Mouse (Mus musculus) frontal cortex, postnatal 10 days (tissue): ENCODE measurements at regions not wholly inside any gene's neighbourhood (a gene's known extent, or its start where the extent isn't known, plus 50 kb on each side); places are given as distances from the start of the nearest gene placed in this dataset.
A peak's percentile ranks its signal among the peaks of the same experiment; 100 is the strongest.
"Not testable (repeated sequence)": the region's sequence is repeated elsewhere in the genome, so short reads cannot be mapped to it uniquely, and the experiment has no call there.

Experiments used
- DNase-seq, 2 experiments: peaks; one replicate each; pipeline ENCODE4 v3.0.0; 2022; ENCODE audit warnings: low spot score in 2 of 2, mixed read lengths in 1 of 2

- DNase-seq, result not testable (repeated sequence)
Measured at GRCm38 (mm10) chr6:48341367-48341766, 54.0 kb upstream of the Krba1 start.

- not testable (repeated sequence) for DNase-seq
Measured at GRCm38 (mm10) chr6:48336964-48337363, 58.4 kb upstream of the Krba1 start.

- DNase-seq, result no peak
Measured at GRCm38 (mm10) chr6:48288011-48288410, 107.4 kb upstream of the Krba1 start.

GRCm38 (mm10) chr6:48279646-48280045, 115.7 kb upstream of the Krba1 start:
- DNase-seq, result not testable (repeated sequence)

GRCm38 (mm10) chr6:48261563-48261962, 133.8 kb upstream of the Krba1 start:
- DNase-seq, result not testable (repeated sequence)

- not testable (repeated sequence) for DNase-seq
Measured at GRCm38 (mm10) chr6:48252989-48253388, 142.4 kb upstream of the Krba1 start.

- DNase-seq, result no peak
Measured at GRCm38 (mm10) chr6:48251954-48252353, 143.4 kb upstream of the Krba1 start.

GRCm38 (mm10) chr6:48244191-48244590, 151.2 kb upstream of the Krba1 start:
- not testable (repeated sequence) for DNase-seq

- DNase-seq, result no peak
Measured at GRCm38 (mm10) chr6:48227431-48227830, 141.0 kb upstream of the Zfp746 start.

GRCm38 (mm10) chr6:48224206-48224605, 137.8 kb upstream of the Zfp746 start:
- no peak for DNase-seq

GRCm38 (mm10) chr6:48222971-48223370, 136.6 kb upstream of the Zfp746 start:
- DNase-seq, result no peak

- peak; percentile 8 to 19 for DNase-seq
Measured at GRCm38 (mm10) chr6:48221806-48222205, 135.4 kb upstream of the Zfp746 start.

GRCm38 (mm10) chr6:48215212-48215611, 128.8 kb upstream of the Zfp746 start:
- no peak for DNase-seq

- no peak for DNase-seq
Measured at GRCm38 (mm10) chr6:48209739-48210138, 123.3 kb upstream of the Zfp746 start.

- no peak for DNase-seq
Measured at GRCm38 (mm10) chr6:48209103-48209502, 122.7 kb upstream of the Zfp746 start.

- DNase-seq, result no peak
Measured at GRCm38 (mm10) chr6:48205722-48206121, 119.3 kb upstream of the Zfp746 start.

- DNase-seq, result no peak
Measured at GRCm38 (mm10) chr6:48199951-48200350, 113.6 kb upstream of the Zfp746 start.

- no peak for DNase-seq
Measured at GRCm38 (mm10) chr6:48198806-48199205, 112.4 kb upstream of the Zfp746 start.

GRCm38 (mm10) chr6:48197696-48198378, 111.4 kb upstream of the Zfp746 start:
- no peak for DNase-seq

GRCm38 (mm10) chr6:48188363-48188762, 102.0 kb upstream of the Zfp746 start:
- DNase-seq, result not testable (repeated sequence)

- no peak for DNase-seq
Measured at GRCm38 (mm10) chr6:48185311-48185710, 98.9 kb upstream of the Zfp746 start.

GRCm38 (mm10) chr6:48178360-48179120, 92.1 kb upstream of the Zfp746 start:
- no peak for DNase-seq

GRCm38 (mm10) chr6:48177936-48178335, 91.5 kb upstream of the Zfp746 start:
- DNase-seq, result peak; percentile 30 to 58
